Mouse (Mus musculus): ENCODE data around the gene Gm20388.

Gm20388 gene

DNA sequence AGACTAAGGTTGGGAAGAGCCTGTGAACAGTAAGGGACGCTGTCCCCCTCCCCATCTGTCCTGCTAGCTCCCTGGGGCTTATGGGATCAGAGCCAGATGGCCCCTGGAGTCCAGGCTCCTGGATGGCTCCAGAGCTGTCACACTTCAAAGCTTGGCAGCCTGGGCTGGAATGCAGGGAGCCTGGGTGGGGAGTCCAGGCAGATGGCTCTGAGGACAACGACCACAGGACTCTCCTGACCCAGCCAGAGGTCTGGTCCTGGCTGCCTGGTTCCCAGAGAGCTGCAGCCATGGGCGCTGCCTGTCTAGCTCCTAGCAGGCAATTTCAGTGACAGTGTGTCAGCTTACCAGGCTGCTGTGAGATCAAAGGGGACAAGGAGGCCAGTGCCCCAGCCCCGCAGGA lies 984.4 kb downstream of the Gm20388 start:
- no peak for DNase-seq (ENCODE audit: low spot score)

DNA sequence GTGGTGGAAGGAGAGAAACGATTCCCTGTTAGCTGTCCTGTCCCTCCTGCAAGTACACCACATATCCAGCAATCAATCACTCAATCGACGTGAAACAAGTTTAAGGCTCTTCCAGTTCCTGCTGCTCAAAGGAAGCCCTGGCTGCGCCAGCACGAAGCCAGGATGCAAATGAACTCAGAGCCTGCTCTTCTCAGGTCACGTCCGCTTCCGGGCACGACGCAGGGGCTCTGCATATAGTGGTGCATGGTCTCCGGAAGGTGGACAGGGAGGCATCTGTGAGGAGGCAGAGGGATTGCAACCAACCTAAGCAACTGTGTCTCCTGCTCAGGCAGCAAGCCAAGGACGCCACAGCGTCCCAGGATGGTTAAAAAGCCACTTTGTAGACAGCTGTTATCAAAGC lies 985.0 kb downstream of the Gm20388 start:
- peak; percentile 70 for DNase-seq (ENCODE audit: low spot score)

DNA sequence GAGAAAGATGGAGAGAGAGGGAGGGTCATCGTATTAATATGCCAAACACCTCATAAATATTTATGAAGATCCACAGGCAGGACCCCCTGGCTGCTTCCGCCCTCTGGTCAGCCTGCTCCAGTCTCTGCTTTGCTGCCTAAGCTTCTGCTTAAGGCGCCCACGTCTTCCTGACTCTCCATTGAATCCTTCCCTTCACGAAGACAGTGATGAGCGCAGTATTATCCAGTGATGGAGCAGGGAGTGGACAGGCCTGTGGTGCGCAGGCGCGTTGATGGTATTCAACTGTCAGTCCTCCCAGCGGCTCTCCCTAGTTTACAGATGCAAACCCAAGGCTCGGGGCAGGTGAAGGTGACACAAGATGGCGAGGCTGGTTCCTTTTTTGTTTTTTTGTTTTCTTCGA lies 985.6 kb downstream of the Gm20388 start:
- DNase-seq (ENCODE audit: low spot score) = no peak

DNA sequence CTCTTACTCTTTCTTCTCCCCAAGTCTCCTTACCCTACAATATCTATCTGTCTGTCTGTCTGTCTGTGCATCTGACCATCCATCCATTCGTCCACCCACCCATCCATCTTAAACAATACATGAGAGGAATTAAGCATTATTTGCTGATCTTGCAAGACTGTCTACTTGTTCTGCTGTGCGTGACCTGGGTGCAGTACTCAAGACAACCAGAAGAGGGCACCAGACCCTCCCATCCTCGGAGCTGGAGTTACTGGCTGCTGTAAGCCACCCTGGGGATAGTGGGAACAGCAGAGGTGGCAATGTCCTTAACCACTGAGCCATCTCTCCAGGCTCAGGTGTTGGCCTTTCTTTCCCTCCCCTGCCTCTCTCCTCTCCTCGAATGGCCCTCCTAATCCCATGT lies 987.4 kb downstream of the Gm20388 start:
- peak; percentile 73 for DNase-seq (ENCODE audit: low spot score)

DNA sequence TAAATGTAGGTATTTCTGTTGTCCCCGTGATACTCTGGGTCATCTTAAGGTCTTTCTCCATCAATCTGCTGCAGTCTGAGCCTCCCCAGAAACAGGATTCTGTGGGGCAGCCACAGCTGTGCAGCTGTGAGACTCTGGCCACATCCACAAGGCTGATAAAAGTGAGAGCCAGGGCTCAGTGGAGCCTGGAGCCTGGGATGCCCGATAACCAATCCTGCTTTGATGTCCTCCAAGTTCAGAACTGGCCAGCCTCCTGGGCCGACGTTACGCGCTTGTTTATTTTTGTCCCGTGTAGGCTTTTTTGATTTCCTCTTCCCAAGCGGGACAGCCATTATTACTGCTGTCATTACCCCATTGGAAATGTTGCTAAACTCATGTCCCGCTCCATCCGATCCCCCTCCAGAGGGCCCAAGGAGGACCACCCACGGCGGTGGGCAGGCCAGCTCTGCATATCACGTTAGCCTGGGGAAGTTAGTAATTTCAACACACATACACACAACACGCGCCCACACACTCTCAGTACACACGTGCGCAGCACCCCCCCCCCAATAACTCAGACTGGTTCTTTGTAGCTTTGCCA lies 988.3 kb downstream of the Gm20388 start:
- no peak for DNase-seq (ENCODE audit: low spot score)

DNA sequence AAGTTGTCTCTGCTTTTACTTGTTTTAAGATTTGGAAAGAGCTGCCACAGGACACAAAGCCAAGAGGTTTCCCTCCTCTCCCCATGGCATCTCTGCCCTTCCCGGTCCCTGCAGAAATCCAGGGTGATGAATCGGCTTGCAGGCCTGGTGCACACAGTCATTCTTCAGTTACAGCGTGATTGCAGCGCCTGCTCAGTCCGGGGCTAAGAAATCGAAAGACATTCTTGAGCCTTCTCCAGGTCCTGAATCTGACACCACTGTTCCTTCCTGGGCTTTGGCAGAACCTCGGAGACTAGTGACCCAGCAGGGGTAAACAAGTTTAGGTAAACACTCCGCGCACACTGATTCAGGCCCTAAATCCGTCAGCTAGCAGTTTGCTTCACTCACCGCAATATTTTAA lies 991.7 kb downstream of the Gm20388 start:
- DNase-seq (ENCODE audit: low spot score) = no peak

DNA sequence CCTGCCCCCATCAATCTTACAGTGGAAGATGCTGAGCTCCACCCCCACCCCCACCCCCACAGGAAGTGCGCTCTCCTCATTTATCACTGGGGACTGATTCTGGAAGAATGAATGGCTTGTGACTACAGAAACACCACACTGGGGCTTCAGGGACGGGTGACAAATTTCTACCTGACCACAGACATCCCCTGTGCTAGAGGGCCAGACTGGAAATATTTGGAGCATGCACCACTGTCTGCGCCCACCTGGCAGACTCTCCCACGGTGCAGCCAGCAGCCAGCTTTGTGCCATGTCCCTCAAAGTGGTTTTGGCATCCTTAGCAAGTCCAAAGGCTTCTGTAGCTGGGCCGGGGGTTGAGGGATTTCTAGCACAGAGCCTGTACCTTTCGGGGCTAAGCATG lies 997.0 kb downstream of the Gm20388 start:
- DNase-seq (ENCODE audit: low spot score) = no peak

DNA sequence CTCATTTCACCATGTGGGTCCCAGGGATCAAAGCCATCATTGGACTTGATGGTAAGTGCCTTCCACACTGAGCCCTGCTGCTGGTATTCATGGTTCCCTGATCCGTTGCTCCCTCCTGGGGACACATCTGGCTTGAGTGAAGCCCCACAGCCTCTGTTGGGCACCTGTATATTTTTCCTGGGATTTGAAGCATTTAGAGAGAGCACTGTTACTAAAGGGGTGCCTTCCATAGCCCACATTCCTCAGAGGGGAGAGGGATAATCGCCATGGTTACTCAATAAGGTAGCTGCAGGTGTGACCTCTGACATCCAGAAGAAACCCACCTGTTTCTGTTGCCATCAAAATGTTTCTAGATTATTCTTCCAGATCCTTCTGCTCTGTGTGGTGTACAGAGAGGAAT lies 1000.3 kb downstream of the Gm20388 start:
- DNase-seq (ENCODE audit: low spot score) = no peak

DNA sequence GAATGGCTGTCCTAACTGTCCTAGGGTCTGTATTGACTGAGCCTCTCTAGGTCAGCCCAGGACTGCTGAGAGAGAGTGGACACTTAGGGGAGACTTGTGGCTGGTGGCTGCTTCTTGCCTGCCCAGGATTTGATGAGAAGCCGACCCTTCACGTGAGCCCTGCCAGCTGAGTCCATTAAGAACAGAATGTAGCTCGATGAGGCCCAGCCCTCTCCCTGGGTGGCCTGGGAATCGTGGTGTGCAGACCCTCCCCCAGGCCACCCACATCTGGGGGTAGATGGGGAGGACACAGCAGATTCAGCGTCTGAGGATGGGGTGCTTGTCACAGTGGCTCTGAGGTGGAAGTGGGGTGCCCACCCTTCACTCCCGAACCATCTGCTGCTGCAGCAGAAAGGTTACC lies 1001.8 kb downstream of the Gm20388 start:
- DNase-seq (ENCODE audit: low spot score) = peak; percentile 56

DNA sequence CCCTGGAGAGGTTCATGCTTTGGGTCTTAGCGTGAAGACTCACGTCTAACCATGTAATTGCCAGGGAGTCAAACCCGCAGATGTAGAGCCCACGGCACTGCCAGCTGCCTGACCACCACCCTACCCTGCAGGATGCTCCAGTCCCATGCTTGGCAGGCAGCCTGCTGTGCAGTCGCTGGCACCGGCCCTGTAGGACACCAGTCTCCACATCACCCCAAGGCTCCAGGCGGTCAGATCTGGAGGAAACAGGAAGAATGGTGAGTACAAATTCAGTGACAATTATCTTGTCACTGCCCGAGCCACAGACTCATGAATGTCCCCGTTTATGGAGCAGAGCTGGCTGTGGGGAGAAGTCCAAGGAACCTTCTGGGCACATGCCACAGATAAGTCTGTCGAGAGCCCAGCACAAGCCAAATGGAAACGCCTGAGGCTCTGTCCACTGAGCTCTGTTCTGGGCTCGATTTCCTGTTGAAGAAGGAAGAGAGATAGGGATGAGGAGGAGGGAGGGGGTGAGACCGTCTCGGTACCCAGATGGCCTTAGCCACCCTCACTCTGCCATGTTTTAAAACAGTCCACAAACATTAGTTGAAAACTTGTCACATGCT lies 1006.3 kb downstream of the Gm20388 start:
- DNase-seq (ENCODE audit: low spot score) = no peak

DNA sequence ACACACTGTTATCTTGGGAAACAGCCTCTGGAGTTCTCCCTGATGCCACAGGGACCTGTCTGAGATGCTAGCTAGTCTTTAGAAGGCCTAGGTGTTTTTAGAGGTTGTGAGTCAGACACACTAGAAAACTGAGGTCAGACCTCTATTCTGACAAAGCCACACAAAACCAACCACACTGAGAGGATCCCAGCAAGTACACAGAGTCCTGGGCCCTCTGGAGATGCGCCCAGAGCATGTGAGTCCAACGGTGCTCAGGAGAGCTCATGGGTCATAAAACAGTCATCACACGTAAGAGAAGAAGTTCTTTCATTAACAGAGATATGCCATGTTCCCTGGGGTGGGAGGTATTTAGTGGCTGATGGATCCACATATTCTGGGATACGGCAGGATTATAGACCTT lies 1009.9 kb downstream of the Gm20388 start:
- no peak for DNase-seq (ENCODE audit: low spot score)

DNA sequence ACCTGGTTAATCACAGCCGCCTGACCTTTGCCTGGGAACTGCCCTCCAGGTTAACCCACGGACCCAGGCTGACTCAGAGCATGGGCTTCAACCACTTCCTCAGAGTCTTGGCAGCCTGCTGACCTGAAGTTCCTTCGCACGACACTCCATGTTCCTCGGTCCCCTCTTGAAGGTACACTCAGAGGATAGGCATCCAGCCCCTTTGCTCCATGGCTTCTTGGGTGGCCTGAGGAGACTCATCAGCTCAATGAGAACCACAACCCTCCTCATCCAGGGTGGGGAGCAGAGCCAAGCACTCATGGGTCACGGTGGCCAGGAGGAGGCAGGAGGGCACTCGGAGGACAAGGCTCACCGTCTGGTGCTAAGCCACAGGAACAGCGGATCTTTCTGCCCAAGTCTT lies 1015.6 kb downstream of the Gm20388 start:
- no peak for DNase-seq (ENCODE audit: low spot score)

DNA sequence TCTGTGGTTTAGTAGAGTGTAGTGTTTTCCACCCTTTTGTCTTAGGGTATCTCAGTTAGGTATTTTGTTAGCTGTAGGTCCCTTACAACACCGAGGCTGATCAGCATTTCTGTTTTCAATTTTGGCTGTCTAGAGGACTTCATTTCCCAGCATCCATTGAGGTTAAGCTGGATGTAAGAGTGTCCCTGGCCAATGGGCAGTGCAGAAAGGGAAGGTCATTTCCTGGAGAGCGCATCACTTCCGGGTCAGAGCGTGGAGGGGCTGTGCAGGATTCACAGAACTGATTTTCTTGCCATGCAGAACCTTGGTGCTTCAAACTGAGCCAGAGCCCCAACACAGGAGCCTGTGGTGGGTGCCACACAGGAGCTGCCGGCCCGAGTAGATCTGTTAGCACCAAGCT lies 1017.4 kb downstream of the Gm20388 start:
- DNase-seq (ENCODE audit: low spot score) = peak; percentile 64

DNA sequence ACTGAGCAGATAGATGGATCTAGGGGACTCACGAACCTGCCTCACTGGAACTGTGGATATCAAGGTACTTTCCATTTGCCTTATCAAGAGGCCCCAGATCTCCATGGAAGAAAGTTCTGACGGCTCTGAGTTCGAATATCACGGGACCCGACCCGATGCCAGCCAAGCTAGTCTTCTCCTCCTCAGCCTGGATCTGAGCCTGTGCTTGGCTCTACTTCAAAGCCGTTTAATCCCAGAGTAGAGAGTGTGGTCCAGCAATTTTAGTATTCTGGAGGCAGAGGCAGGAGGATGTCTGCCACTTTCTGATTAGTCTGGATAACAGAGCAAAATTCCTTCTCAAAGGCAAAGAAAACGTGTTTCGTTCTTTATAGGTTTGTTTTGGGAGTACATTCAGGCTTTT lies 1024.0 kb downstream of the Gm20388 start:
- no peak for DNase-seq (ENCODE audit: low spot score)

DNA sequence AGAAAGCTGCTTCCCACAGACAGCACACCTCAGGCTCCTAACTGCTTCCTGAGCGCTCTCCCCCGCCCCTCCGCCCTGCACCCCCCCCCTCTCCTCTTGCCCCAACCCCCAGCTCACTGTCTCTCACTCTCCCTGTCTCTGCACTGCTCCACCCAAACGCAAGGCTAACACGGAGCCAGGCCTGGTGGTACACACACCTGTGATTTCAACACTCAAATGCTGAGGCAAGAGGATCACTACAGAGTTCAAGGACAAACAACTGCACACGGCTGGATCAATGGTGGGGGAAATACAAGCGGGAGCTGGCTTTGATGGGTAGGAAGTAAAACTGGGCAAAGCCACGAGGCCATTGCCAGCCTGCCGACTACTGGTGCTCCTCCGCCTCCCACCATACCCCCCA lies 1026.0 kb downstream of the Gm20388 start:
- no peak for DNase-seq (ENCODE audit: low spot score)

DNA sequence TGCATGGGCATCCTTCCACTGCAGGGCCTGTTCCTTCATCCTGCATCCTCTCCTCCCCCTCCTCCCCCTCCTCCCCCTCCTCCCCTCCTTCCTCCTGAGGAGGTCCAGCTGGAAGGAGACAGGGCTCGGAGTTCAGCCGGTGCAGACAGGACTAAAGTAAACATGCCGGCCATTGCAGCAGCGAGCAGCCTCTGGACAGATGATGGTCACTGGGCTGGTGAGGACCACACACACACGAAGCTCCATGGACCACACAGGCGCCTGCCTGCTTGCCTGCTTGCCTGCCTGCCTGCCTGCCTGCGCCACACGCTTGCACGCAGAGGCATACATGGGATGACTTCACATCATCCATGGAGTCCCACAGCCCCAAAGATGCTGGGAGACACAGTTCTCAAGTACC lies 1026.8 kb downstream of the Gm20388 start:
- peak; percentile 82 for DNase-seq (ENCODE audit: low spot score)

DNA sequence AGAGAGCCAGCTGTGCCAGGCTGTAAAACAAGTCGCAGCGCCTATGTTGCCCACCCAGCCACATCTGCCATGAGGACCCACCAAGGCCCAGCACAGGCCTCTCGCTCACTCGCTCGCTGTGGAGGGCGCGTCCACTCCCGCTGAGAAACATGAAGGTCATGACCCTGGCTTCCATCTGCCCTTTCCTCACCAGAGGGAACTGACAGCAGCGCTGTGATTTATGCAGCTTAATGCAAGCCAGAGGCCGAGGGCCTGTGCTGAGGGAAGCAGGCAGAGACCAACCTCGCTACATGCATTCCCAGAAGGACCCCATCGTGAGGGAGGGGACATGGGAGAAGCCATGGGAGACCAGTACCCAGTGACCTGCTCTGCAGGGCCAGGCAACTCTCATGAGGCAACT lies 1029.6 kb downstream of the Gm20388 start:
- peak; percentile 91 for DNase-seq (ENCODE audit: low spot score)

DNA sequence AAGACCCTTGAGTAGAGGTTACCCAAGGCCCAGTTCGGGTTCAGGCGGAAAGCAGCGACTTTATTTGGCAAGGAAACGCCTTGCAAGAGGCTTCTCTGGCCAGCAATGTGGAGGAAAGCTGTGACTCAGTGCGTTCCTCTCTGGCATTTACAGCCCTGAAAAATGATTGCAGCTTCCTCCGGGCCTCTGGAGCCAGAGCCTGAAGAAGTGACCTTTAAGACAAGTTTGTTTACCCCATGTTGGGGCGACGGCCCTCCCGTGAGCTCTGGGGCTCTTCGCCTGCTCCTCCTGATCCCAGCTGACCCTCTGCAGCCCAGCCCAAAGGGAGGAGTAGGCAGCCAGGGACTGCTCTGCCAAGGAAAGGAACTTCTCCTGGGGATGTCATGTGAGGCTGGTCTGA lies 1036.6 kb downstream of the Gm20388 start:
- no peak for DNase-seq (ENCODE audit: low spot score)

DNA sequence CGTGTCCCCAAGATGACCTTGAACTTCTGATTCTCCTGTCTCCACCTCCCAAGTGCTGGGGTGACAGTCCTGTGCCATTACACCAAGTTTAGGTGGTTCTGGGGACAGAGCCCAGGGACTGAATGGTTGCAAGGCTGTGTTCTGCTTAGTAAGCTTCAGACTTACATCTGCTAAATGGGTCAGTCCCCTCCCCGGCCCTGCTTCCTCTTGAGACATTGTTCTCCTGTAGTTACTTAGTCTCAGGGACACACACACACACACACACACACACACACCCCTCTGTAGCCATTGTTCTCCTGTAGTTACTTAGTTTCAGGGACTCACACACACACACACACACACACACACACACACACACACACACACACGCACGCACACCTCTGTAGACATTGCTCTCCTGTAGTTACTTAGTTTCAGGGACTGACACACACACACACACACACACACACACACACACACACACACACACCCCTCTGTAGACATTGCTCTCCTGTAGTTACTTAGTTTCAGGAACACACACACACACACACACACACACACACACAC lies 1037.5 kb downstream of the Gm20388 start:
- DNase-seq (ENCODE audit: low spot score) = no peak

DNA sequence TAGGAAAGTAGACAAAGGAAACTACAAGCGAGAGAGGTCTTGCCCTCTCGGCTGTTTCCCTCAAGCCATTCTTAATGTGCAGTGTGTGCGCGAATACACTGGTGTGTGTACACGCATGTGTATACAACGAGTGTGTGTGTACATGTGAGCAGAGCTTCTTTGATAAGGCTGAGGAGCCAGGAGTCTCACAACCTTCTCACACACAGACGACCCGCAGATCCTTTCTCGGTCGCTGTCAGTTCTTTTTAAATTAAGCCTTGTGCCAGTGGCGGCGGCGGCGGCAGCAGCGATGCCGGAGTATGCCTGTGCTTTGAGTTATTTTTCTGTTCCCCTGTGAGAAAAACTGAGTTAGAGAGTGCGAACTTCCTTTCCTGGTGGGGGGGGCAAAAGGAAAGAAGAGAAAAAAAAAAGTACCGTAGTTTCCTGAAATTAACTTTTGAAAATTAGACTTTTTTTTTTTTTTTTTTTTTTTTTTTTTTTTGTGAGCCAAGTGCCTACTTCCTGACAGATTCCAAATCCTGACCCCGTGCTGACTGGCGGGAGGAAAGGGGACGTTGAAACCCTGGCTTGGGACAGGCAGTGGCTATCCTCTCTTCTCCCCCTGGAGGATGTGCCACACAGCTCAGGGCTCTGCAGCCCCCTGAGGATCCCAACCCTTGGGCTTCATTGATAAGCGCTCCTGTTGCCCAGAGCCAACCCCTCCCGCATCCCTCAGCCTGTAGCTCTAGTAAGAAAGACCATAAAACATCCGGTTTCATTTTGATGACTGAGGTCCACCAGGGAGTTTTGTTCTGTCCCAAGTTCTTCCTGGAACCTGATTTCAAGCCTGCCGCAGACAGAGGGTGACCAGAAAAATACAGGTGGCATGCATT lies 1038.2 kb downstream of the Gm20388 start:
- DNase-seq (ENCODE audit: low spot score) = peak; percentile 42

DNA sequence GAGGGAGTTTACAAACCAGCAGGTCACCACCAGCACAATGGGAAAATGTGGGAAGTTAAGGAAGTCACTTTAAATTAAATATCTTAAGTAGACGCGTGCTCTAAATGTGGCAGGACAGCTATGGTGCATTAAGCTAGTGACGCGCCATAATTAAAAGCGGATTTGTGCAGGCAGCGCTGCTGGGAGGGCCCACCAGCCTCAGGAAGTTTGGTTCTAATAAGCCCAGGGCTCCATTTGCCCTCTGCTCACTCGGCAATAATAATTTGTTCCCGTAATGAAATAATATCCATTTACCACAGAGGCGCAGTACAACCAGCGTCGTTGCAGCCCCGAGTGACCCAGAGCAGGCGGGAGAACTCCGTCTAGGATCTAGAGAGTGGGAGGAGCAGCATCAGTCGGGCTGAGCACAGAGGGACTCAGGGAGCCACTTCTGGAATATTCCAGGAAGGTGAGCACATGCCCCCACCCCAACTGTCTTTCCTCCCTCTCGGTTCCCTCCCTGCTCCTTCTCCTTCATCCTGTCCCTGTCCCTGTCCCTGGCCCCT lies 1040.1 kb downstream of the Gm20388 start:
- peak; percentile 23 for DNase-seq (ENCODE audit: low spot score)

DNA sequence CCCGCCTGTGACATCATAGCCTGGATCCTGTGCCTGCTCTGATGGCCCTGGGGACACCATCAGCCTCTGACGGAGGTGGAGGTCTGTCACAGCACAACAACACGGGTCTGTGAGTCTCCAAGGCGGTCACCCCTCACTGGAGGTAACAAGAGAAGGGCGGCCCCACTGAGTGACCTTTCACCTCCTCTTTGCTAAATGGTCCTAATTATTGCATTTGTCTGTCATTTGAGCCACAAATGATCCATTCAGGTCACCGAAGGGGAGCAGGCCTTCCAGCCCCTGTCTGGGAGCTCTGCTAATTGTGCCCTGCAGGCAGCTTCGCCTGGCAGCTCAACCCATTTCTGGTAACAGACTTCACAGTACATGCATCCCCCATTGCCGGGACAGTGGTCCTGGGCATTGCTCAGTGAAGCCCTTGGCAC lies 1048.8 kb downstream of the Gm20388 start:
- peak; percentile 87 for DNase-seq (ENCODE audit: low spot score)
